Mouse (Mus musculus) kidney, postnatal 36 days (tissue): ENCODE data around the gene Mageb5.
"Not testable (repeated sequence)": the region's sequence is repeated elsewhere in the genome, so short reads cannot be mapped to it uniquely, and the experiment has no call there.

Source experiments
- DNase-seq, 2 experiments: peaks; one replicate each; pipeline ENCODE4 v3.0.0; 2021 to 2022; ENCODE audit warnings: mixed read lengths in 2 of 2

Mageb5 gene

DNA sequence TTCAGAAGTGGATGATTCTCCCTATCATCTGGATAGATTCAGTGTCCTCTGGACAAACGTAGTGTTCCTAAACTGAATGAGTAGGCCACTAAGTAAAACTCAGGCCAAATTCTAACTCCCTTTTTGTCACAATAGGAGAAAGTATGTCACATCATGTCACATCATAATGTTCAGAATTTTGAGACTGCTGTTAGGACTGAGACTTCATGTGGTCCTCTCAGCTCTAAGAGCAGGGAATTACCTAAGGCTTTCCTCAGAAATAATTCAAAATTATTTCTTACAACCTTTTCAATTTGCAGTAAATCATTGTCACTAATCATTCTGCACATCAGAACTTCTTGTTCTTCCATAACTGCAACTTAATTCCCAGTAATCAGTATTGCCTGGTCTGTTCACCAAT, at the start of gene Mageb5:
TSS of gene Mageb5 (minus strand) at position 101 of the 400 bp plus-strand sequence.
- not testable (repeated sequence) for DNase-seq

DNA sequence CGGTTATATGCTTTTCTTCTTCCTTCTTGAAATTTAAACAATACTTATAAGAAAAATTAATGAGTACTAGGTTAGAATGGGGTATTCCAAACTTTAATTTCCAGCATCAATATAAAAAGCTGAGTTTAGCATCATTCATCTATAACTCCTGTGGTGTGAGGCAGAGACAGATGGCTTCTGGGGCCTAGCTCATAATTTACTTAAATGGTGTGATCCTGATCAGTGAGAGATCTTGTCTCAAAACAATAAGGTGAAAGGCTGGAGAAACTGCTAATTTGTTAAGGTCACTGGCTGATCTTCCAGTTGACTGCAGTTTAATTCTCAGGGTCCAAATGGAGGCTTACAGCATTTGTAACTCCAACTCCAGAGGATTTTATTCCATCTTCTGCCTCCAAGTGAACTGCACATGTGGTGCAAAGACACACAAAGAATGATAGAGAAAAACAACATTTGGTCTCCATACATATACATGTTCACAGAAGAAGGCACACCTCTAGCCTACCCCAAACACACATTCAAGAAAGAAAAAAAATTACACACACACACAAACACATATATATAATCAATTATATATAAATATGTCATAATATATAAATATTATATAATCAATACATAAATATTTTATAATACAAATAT, 23.1 kb downstream of the Mageb5 start:
- DNase-seq = not testable (repeated sequence)
